Mouse (Mus musculus) intestine, postnatal 0 days (tissue): ENCODE data around the gene Derl3. TPM values are rescaled to one million over a fixed set of nuclear protein-coding genes. Genes with fewer than 3 reads are reported as not detected.

ENCODE experiments used
- ATAC-seq: fragments of 200-750 bp; cut with Nextera tagmentation; 2 replicates; pipeline ENCODE4 v1.8.0; 2017; ENCODE audit warnings: mild to moderate bottlenecking, moderate TSS enrichment, moderate library complexity
- H3K27ac ChIP-seq: fragments of 300-500 bp; sonication (generic); 2 replicates; pipeline ENCODE4 v1.5.1; 2014; ENCODE audit warnings: mild to moderate bottlenecking, low read depth, low read length, moderate library complexity
- H3K27me3 ChIP-seq: fragments of 300-500 bp; sonication (generic); replicated peaks from 2 replicates; pipeline ENCODE4 v1.6.1; 2014; ENCODE audit warnings: low read length, mixed read lengths; ENCODE audit not compliant: control insufficient read depth, insufficient read depth
- H3K36me3 ChIP-seq: fragments of 300-500 bp; sonication (generic); 2 replicates; pipeline ENCODE4 v1.6.1; 2014; ENCODE audit warnings: mild to moderate bottlenecking, moderate library complexity; ENCODE audit not compliant: control insufficient read depth, insufficient read depth
- H3K4me1 ChIP-seq: fragments of 300-500 bp; sonication (generic); replicated peaks from 2 replicates; pipeline ENCODE4 v1.6.1; 2014; ENCODE audit warnings: antibody characterized with exemption, low read length, mixed read lengths; ENCODE audit not compliant: control insufficient read depth, insufficient read depth
- H3K4me2 ChIP-seq: fragments of 300-500 bp; sonication (generic); replicated peaks from 2 replicates; pipeline ENCODE4 v1.6.1; 2014; ENCODE audit warnings: low read depth, mild to moderate bottlenecking, moderate library complexity
- H3K4me3 ChIP-seq: fragments of 300-500 bp; sonication (generic); 2 replicates; pipeline ENCODE4 v1.5.1; 2014; ENCODE audit warnings: low read depth, low read length
- H3K9ac ChIP-seq: fragments of 300-500 bp; sonication (generic); 2 replicates; pipeline ENCODE4 v1.6.1; 2014; ENCODE audit warnings: mild to moderate bottlenecking, low read depth, low read length
- H3K9me3 ChIP-seq: fragments of 300-500 bp; sonication (generic); 2 replicates; pipeline ENCODE4 v1.6.1; 2016; ENCODE audit warnings: mixed run types; ENCODE audit not compliant: control insufficient read depth
- CTCF ChIP-seq: sonication (generic); IDR thresholded peaks from 2 replicates; pipeline ENCODE4 v1.5.1; 2016; ENCODE audit warnings: low read depth, mild to moderate bottlenecking, control low read depth, antibody characterized with exemption, moderate library complexity
- WGBS: fragments of 180-500 bp; shearing (Covaris S2); extraction: QIAGEN DNeasy Blood & Tissue Kit; methylation state at CpG from one replicate; pipeline ENCODE4 v1.1.7; 2014; 5-methylcytosine and 5-hydroxymethylcytosine counted together
- polyA plus RNA-seq: library from polyadenylated mRNA; unstranded; fragments of >200 nt; fragmentation: Nextera tagmentation; extraction: Ambion mirVana; gene quantifications from 2 replicates; pipeline ENCODE4 v1.2.1, GENCODE M21; 2015

Gene Derl3
- polyA plus RNA-seq, 1 experiment from 2014 or later = 3.7 TPM

DNA sequence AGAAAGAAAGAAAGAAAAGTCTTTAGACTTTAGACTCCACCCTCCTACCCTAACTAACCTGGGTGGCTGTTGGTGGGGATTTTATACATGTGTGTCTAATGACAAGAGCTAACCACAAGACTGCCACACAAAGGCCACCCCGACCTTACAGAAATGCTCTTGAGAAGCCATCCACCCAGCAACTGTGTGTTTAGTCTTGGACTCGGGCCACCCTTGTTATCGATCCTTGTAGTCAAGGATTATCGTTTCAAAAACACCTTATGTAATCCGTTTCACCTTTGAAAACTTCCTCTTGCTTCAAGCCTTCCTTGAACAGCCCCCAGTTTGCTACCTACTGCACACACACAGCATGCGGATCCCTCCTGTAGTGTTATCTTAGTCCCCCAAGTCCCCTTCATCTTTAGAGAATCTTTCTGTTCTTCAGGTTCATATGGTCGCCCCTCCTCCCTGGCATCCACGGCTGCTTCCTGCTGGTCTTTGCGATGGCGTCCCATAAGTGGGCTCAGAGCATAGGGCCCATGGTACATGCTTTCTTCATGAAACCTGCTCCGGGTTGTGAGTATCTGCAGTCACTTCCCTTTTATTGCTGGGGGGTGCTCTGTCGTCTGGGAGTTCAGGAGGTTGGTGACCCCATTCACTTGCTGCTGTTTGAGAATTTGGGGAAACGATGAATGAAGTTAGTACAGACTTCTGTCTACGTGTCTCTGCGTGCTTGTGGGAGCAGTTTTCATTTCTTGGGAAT lies 49.7 kb downstream of the Derl3 start, which contains the start of gene Vpreb3:
Gene Vpreb3, plus strand, starts transcription at position 322 of the 742 bp plus-strand sequence.
- no peak for ATAC-seq
- Histone ChIP-seq H3K27me3 (no peaks in the 10 kb centered on the region), H3K4me3 (no peak within 1 kb of the TSS), H3K4me1 (no peaks in the 10 kb centered on the region), H3K27ac (no peak within 1 kb of the TSS), H3K9me3 (no peaks in the 10 kb centered on the region), H3K4me2 (0 out of 2 replicates have a peak within 1 kb of the TSS, but pooled peaks have one; percentile 3), H3K9ac (no peak within 1 kb of the TSS), H3K36me3 (no peaks in the 10 kb centered on the region)
- TF ChIP-seq CTCF = no peak
- WGBS = 80% methylated on average over 15 of the region's 15 CpGs

DNA sequence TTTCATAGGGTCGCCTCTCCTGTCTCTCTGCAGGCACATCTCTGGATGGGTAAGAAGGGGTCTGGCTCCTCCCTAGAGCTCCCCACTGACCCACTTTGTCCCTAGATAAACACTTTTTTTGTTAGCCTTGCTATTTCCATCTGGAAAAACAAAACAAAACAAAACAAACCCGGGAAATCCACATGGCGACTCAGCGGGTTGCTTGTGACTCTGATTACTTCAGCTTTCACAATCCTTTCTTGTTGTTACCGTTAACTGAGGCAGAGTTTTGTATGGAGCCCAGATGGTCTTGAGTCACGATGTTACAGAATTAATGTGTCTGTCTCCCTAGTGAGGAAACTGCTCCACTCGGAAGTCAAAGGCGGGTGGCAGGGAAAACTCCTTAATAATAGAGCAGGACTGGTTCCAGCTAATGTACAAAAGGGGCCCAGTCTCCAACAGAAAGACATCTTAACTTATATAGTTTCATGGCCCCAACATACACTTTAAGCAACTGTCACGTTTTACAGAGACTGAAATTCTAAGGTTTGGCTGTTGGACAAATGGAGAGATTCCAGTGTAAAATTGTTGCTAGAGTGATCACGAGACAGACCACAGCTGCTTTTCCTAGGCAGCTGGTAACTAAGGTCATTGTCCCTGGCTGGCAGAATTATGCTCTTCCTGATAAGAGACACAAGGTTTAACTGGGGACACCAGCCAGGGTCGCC lies 51.0 kb downstream of the Derl3 start:
- Histone ChIP-seq H3K9me3 (no peaks in the 10 kb centered on the region), H3K9ac (no peak overlapping the region), H3K4me3 (no peak overlapping the region), H3K4me2 (0 out of 2 replicates have a peak overlapping the region, but pooled peaks have one; percentile 3), H3K4me1 (no peaks in the 10 kb centered on the region), H3K27ac (no peak overlapping the region), H3K27me3 (no peaks in the 10 kb centered on the region), H3K36me3 (no peaks in the 10 kb centered on the region)
- TF ChIP-seq CTCF = no peak
- ATAC-seq = no peak
- 37% methylated on average over 11 of the region's 11 CpGs for WGBS

DNA sequence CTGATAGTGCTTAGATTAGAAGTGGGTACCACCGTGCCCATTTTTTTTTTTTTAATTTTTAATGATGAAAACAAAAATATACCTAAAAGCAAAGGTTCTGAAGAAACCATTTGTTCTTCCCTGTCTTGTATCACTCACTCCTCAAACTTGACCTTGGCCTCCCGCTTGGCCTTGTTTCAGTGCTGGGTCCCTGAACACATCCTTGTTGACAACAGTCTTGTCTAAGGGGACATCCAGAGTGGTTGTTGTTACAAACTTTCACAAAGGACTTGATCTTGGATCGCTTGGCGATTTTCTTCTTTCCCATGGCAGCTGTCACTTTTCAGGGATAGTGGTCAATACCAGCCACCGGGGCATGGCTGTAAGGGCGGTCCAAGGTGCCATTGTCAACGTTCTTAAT lies 52.0 kb downstream of the Derl3 start:
- ATAC-seq = no peak
- Histone ChIP-seq H3K36me3 (no peaks in the 10 kb centered on the region), H3K4me1 (no peaks in the 10 kb centered on the region), H3K27me3 (no peaks in the 10 kb centered on the region), H3K4me3 (no peak overlapping the region), H3K4me2 (no peak overlapping the region), H3K9ac (no peak overlapping the region), H3K27ac (no peak overlapping the region), H3K9me3 (no peaks in the 10 kb centered on the region)
- WGBS = 96% methylated on average over 7 of the region's 7 CpGs
- no peak for TF ChIP-seq CTCF

Other genes with a start within 250 kb of the Derl3 start
- gene Susd2, start 249.4 kb upstream of the Derl3 start, polyA plus RNA-seq = 35.1 and 37.2 TPM in 2 replicates
- 14.1 and 15.6 TPM in 2 replicates for gene Cabin1, start 129.1 kb upstream of the Derl3 start, polyA plus RNA-seq
- 122 and 129 TPM in 2 replicates for gene Ddt, start 120.0 kb upstream of the Derl3 start, polyA plus RNA-seq
- gene Gm20441, start 112.5 kb upstream of the Derl3 start, polyA plus RNA-seq = 0.42 and 0.76 TPM in 2 replicates
- gene Gstt3, start 112.0 kb upstream of the Derl3 start, polyA plus RNA-seq = 47.7 and 51.5 TPM in 2 replicates
- 11.6 and 14.4 TPM in 2 replicates for gene Gstt1, start 94.8 kb upstream of the Derl3 start, polyA plus RNA-seq
- gene Gstt4, start 70.9 kb upstream of the Derl3 start, polyA plus RNA-seq = not detected in 2 replicates
- 74.4 and 81.5 TPM in 2 replicates for gene Gstt2, start 56.0 kb upstream of the Derl3 start, polyA plus RNA-seq
- gene Mif, start 33.2 kb upstream of the Derl3 start, polyA plus RNA-seq = 489 and 529 TPM in 2 replicates
- 54.9 and 58.1 TPM in 2 replicates for gene Smarcb1, start 28.2 kb downstream of the Derl3 start, polyA plus RNA-seq
- gene Chchd10, start 39.7 kb downstream of the Derl3 start, polyA plus RNA-seq = 308 and 334 TPM in 2 replicates
- gene Mmp11, start 43.1 kb downstream of the Derl3 start, polyA plus RNA-seq = 8.7 and 9.2 TPM in 2 replicates
- not detected in 2 replicates for gene Gm867, start 47.3 kb downstream of the Derl3 start, polyA plus RNA-seq
- gene Vpreb3, start 49.6 kb downstream of the Derl3 start, polyA plus RNA-seq = 0.43 TPM in 1 of 2 replicates, not detected in the other
- not detected in 2 replicates for gene Gm5134, start 61.1 kb downstream of the Derl3 start, polyA plus RNA-seq
- gene Zfp280b, start 139.2 kb downstream of the Derl3 start, polyA plus RNA-seq = 7.4 and 8.9 TPM in 2 replicates
- gene Slc5a4b, start 217.5 kb downstream of the Derl3 start, polyA plus RNA-seq = 1.7 and 2.2 TPM in 2 replicates